23 mouse cellular contexts compared by ENCODE assay signal in the genomic region with DNA sequence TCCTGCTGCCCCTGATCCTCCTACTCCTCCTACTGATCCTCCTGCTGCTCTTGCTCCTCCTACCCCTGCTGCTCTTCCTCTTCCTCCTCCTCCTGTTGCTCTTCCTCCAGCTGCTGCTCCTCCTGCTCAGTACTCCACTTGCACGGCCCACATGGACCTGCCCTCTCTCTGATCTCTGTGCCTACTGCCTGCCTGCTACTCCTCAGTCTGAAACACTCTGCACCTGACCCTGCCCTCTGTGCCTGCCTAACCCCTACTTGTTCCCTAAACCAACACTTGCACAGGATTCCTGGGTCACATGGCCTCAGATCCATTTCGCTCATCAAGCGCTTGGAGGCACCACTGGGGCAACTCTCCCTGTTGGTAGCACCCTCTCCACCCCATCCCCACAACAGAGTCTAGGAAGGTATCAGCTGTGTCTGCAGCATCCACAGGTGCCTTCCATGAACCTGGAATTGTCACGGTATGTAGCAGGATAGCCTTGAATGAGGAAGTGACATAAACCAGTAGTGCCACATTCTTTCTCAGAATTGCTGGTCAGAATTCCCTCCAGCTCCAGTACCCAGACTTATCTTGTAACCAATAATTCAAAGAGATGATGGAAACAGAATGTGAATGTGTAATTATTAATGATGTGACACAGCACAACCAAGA.
DNase-seq lines count a peak whose midpoint lies in the region; ATAC-seq lines count a peak whose summit lies in the region.
"Had no signal": no experiment of that assay in that cellular context is flagged by ENCODE, and none has a peak within 500 bp of the region (broad histone marks: within the 10 kb centered on the region; RNA-seq: fewer than 3 reads in every experiment).

No protein-coding gene starts in this region.

- H3K27me3 ChIP-seq in lung, embryonic 15.5 days, result no peaks in the 10 kb centered on the region
- no peaks in the 10 kb centered on the region for H3K27me3 ChIP-seq in intestine, embryonic 15.5 days (replicated peaks)
- no peaks in the 10 kb centered on the region for H3K27me3 ChIP-seq in heart, embryonic 10.5 days (ENCODE audit: insufficient read depth, poor library complexity, severe bottlenecking)
- H3K27me3 ChIP-seq: embryonic facial prominence, embryonic 15.5 days; heart, embryonic 12.5 days; hindbrain, embryonic 12.5 days; liver, embryonic 15.5 days; midbrain, embryonic 15.5 days; neural tube, embryonic 13.5 days had no signal

- H3K4me3 ChIP-seq in lung, embryonic 15.5 days, result no peak overlapping the region
- no peak overlapping the region for H3K4me3 ChIP-seq in intestine, embryonic 15.5 days (replicated peaks)
- H3K4me3 ChIP-seq in heart, embryonic 10.5 days, result no peak overlapping the region
- H3K4me3 ChIP-seq: embryonic facial prominence, embryonic 15.5 days; heart, embryonic 12.5 days; hindbrain, embryonic 12.5 days; limb, embryonic 10.5 days; liver, embryonic 15.5 days; midbrain, embryonic 15.5 days; myocyte; neural tube, embryonic 13.5 days had no signal

- H3K27ac ChIP-seq in lung, embryonic 15.5 days, result no peak overlapping the region
- 0 out of 2 replicates have a peak overlapping the region, but pooled peaks have one; percentile 27 for H3K27ac ChIP-seq in intestine, embryonic 15.5 days
- no peak overlapping the region for H3K27ac ChIP-seq in heart, embryonic 10.5 days
- H3K27ac ChIP-seq: embryonic facial prominence, embryonic 15.5 days; hindbrain, embryonic 12.5 days; limb, embryonic 10.5 days; liver, embryonic 15.5 days; midbrain, embryonic 15.5 days; neural tube, embryonic 13.5 days had no signal

- H3K4me2 ChIP-seq in lung, embryonic 15.5 days, result no peak overlapping the region
- H3K4me2 ChIP-seq in intestine, embryonic 15.5 days (replicated peaks), result 0 out of 2 replicates have a peak overlapping the region, but pooled peaks have one; percentile 17
- H3K4me2 ChIP-seq: embryonic facial prominence, embryonic 15.5 days; heart, embryonic 12.5 days; hindbrain, embryonic 12.5 days; liver, embryonic 15.5 days; midbrain, embryonic 15.5 days; neural tube, embryonic 13.5 days had no signal

- no peaks in the 10 kb centered on the region for H3K4me1 ChIP-seq in lung, embryonic 15.5 days
- 0 out of 2 replicates have a peak, but pooled peaks cover 2% of the 10 kb centered on the region for H3K4me1 ChIP-seq in intestine, embryonic 15.5 days (replicated peaks)
- peaks cover 5% of the 10 kb centered on the region; the same call in 1 of the 2 replicates for H3K4me1 ChIP-seq in heart, embryonic 10.5 days
- H3K4me1 ChIP-seq: embryonic facial prominence, embryonic 15.5 days; heart, embryonic 12.5 days; hindbrain, embryonic 12.5 days; limb, embryonic 10.5 days; liver, embryonic 15.5 days; midbrain, embryonic 15.5 days; neural tube, embryonic 13.5 days had no signal

- H3K9me3 ChIP-seq in lung, embryonic 15.5 days, result no peaks in the 10 kb centered on the region
- no peaks in the 10 kb centered on the region for H3K9me3 ChIP-seq in intestine, embryonic 15.5 days
- no peaks in the 10 kb centered on the region for H3K9me3 ChIP-seq in heart, embryonic 10.5 days
- H3K9me3 ChIP-seq: embryonic facial prominence, embryonic 15.5 days; heart, embryonic 12.5 days; hindbrain, embryonic 12.5 days; limb, embryonic 10.5 days; liver, embryonic 15.5 days; midbrain, embryonic 15.5 days had no signal

- no peaks in the 10 kb centered on the region for H3K36me3 ChIP-seq in lung, embryonic 15.5 days
- H3K36me3 ChIP-seq in intestine, embryonic 15.5 days, result no peaks in the 10 kb centered on the region
- H3K36me3 ChIP-seq in heart, embryonic 10.5 days, result no peaks in the 10 kb centered on the region
- H3K36me3 ChIP-seq: embryonic facial prominence, embryonic 15.5 days; heart, embryonic 12.5 days; hindbrain, embryonic 12.5 days; limb, embryonic 10.5 days; liver, embryonic 15.5 days; midbrain, embryonic 15.5 days; neural tube, embryonic 13.5 days had no signal

- H3K9ac ChIP-seq in lung, embryonic 15.5 days, result no peak overlapping the region
- H3K9ac ChIP-seq in intestine, embryonic 15.5 days, result no peak overlapping the region
- H3K9ac ChIP-seq: embryonic facial prominence, embryonic 15.5 days; heart, embryonic 12.5 days; hindbrain, embryonic 12.5 days; liver, embryonic 15.5 days; midbrain, embryonic 15.5 days; neural tube, embryonic 13.5 days had no signal

- DNase-seq in kidney, adult 9 months, result peak; percentile 2
- DNase-seq in kidney, postnatal 14 days, result no peak
- DNase-seq in lung, postnatal 14 days, result no peak
- no peak for DNase-seq in heart, embryonic 10.5 days (ENCODE audit: low spot score)
- DNase-seq: adrenal gland, adult 8-10 months; B cell, adult 2 months; heart, postnatal 14 days; liver; thymus, postnatal 36 days had no signal

- 0 out of 2 replicates have a peak, but pooled peaks have one; percentile 35 for ATAC-seq in lung, embryonic 15.5 days (ENCODE audit: borderline replicate concordance, extremely low read depth, low FRiP score, low TSS enrichment)
- peak; percentile 85 for ATAC-seq in intestine, embryonic 15.5 days
- peak; percentile 50 for ATAC-seq in megakaryocyte progenitor cell, adult 5-6 weeks (replicated peaks; ENCODE audit: poor library complexity)
- ATAC-seq: activated CD4-positive, CD25-positive, alpha-beta regulatory T cell, adult 4 months; forebrain, embryonic 14.5 days; lung, postnatal 0 days; midbrain, embryonic 15.5 days had no signal

- 39% methylated on average over 4 of the region's 4 CpGs for WGBS in lung, embryonic 15.5 days
- 45% methylated on average over 4 of the region's 4 CpGs for WGBS in intestine, embryonic 15.5 days
- WGBS in heart, embryonic 10.5 days, result 65% methylated on average over 4 of the region's 4 CpGs

Comparison
In these comparisons a context has a peak if more than half of its experiments do, and no peak if none do; other contexts are left out.
1. ATAC-seq: peak in every context shown above with its lines; median percentile 85 in intestine, embryonic 15.5 days; 50 in megakaryocyte progenitor cell, adult 5-6 weeks; 35 in lung, embryonic 15.5 days.